Mouse (Mus musculus): ENCODE data around the gene 6430628N08Rik. TPM values are rescaled to one million over a fixed set of nuclear protein-coding genes. Genes with fewer than 3 reads are reported as not detected.
A peak's percentile ranks its signal among the peaks of the same experiment; 100 is the strongest.

Gene 6430628N08Rik
- polyA plus RNA-seq, 1 experiment from 2014 or later, result not detected

GRCm38 (mm10) chr4:115885846-115886245, 4.6 kb upstream of the 6430628N08Rik start:
- Histone ChIP-seq H3K4me1 (replicated peaks) (no peaks in the 10 kb centered on the region), H3K27ac (replicated peaks) (no peak overlapping the region), H3K36me3 (replicated peaks) (no peaks in the 10 kb centered on the region), H3K9ac (no peak overlapping the region), H3K4me2 (no peak overlapping the region), H3K4me3 (replicated peaks) (no peak overlapping the region), H3K9me3 (replicated peaks) (no peaks in the 10 kb centered on the region), H3K27me3 (peaks cover 42% of the 10 kb centered on the region)
- ATAC-seq (ENCODE audit: insufficient read depth), result no peak
- WGBS (ENCODE audit: insufficient replicate concordance), result 52% methylated on average over 3 of the region's 3 CpGs

GRCm38 (mm10) chr4:115886875-115887274, 3.6 kb upstream of the 6430628N08Rik start:
- WGBS (ENCODE audit: insufficient replicate concordance), result 30% methylated on average over 1 of the region's 1 CpGs

GRCm38 (mm10) chr4:115890066-115890465, 399 bp upstream of the 6430628N08Rik start:
- Histone ChIP-seq H3K9me3 (replicated peaks) (no peaks in the 10 kb centered on the region), H3K27me3 (peaks cover 75% of the 10 kb centered on the region), H3K27ac (replicated peaks) (no peak overlapping the region), H3K36me3 (replicated peaks) (no peaks in the 10 kb centered on the region), H3K4me3 (replicated peaks) (no peak overlapping the region), H3K9ac (no peak overlapping the region), H3K4me2 (peak overlapping the region; percentile 25), H3K4me1 (replicated peaks) (no peaks in the 10 kb centered on the region)
- WGBS (ENCODE audit: insufficient replicate concordance), result 18% methylated on average over 6 of the region's 6 CpGs
- no peak for ATAC-seq (ENCODE audit: insufficient read depth)

More at GRCm38 (mm10) chr4:115886875-115887274, 3.6 kb upstream of the 6430628N08Rik start:
- Histone ChIP-seq H3K27me3 (peaks cover 53% of the 10 kb centered on the region), H3K36me3 (replicated peaks) (no peaks in the 10 kb centered on the region), H3K4me1 (replicated peaks) (no peaks in the 10 kb centered on the region), H3K9me3 (replicated peaks) (no peaks in the 10 kb centered on the region), H3K27ac (replicated peaks) (no peak overlapping the region), H3K4me2 (no peak overlapping the region), H3K4me3 (replicated peaks) (no peak overlapping the region), H3K9ac (no peak overlapping the region)
- no peak for ATAC-seq (ENCODE audit: insufficient read depth)

DNA sequence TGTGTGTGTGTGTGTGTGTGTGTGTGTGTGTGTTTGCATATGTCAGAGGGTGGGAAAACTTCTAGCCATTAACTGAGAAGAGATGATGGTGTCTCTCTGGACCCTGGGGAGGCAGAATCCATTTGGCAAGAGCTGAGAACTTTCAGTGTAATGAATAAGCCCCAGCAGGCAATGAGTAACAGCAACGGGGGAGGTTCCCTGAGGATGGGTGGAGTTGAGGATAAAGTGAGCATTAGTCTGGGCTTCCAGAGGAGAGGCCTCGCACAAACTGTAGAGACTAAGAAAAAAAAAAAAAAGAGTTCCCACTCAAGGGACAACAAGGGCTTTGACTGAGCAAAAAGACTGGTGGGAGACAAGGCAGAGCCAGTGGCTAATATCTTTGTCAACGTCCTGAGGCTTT, 3.8 kb downstream of the 6430628N08Rik start:
- H3K36me3 ChIP-seq (replicated peaks), result no peaks in the 10 kb centered on the region
- H3K4me1 ChIP-seq (replicated peaks), result no peaks in the 10 kb centered on the region; the same call in 1 of the 2 replicates
- WGBS (ENCODE audit: insufficient replicate concordance), result 26% methylated on average over 3 of the region's 3 CpGs
- no peak overlapping the region for H3K4me3 ChIP-seq (replicated peaks)
- no peak for ATAC-seq (ENCODE audit: insufficient read depth)
- no peak overlapping the region for H3K4me2 ChIP-seq
- H3K9me3 ChIP-seq (replicated peaks), result no peaks in the 10 kb centered on the region
- peaks cover 91% of the 10 kb centered on the region for H3K27me3 ChIP-seq
- no peak overlapping the region for H3K27ac ChIP-seq (replicated peaks)
- H3K9ac ChIP-seq, result no peak overlapping the region

DNA sequence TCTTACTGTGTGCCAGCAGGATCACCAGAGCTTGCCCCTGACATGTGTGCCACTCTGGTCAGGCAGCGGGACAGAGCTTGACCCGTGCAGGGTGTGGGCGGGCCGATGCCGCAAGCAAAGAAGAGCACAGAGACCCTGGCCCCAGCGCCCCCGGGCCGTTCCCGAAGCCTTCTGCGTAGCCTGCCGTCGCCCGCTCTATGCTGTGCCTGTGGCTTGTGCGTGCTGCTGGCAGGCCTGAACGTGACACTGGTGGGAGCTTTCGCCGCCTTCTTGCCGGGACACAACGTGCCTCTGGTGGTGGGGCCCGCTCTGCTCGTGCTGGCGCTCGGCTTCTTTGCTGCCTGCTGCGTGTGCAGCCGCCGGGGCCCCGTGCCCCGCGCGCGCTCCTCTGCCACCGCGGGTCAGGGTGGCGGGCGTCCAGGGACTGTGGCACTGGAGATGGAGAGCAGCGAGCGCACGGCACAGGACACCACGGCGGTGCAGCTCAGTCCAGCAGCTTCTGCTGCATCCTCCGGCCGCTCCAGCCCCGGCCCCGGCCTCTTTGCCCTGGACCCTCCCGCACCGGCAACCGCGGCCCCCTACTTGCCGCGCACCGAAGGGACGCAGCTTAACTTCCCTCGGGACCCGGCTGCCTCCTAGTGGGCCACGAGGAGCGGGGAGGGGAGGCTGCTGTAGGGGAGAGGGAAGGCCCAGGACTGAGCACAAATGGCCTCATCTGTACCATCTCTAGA, 7.6 kb downstream of the 6430628N08Rik start:
- Histone ChIP-seq H3K4me1 (replicated peaks) (no peaks in the 10 kb centered on the region; the same call in 1 of the 2 replicates), H3K9me3 (replicated peaks) (no peaks in the 10 kb centered on the region), H3K9ac (no peak overlapping the region), H3K4me2 (peak overlapping the region; percentile 44), H3K4me3 (replicated peaks) (peak overlapping the region; percentile 21), H3K27me3 (peaks cover 91% of the 10 kb centered on the region), H3K36me3 (replicated peaks) (no peaks in the 10 kb centered on the region), H3K27ac (replicated peaks) (no peak overlapping the region)
- ATAC-seq (ENCODE audit: insufficient read depth), result no peak
- 2% methylated on average over 56 of the region's 56 CpGs for WGBS (ENCODE audit: insufficient replicate concordance)

DNA sequence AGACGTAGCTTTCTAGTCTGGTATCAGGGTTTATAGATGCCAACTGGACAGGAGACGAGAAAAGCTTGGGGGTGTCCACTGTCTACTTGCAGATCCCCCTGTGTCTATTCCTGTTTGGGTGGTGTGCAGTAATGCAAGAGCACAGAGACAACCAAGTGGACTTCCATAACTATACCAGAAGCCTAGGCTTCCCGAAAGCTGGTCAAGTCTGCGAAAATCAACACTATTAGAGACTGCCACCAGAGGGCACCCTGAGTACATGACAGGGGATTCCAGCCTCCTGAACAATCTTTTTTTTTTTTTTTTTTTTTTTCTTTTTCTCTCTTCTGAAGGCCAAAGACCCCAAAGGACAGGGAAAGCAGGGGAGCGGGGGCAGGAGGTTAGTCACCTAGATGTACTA, 12.4 kb downstream of the 6430628N08Rik start:
- H3K9ac ChIP-seq, result no peak overlapping the region
- 19% methylated on average over 5 of the region's 5 CpGs for WGBS (ENCODE audit: insufficient replicate concordance)
- H3K27me3 ChIP-seq, result peaks cover 95% of the 10 kb centered on the region
- H3K4me1 ChIP-seq (replicated peaks), result no peaks in the 10 kb centered on the region; the same call in 1 of the 2 replicates
- no peak overlapping the region for H3K4me3 ChIP-seq (replicated peaks)
- no peaks in the 10 kb centered on the region for H3K9me3 ChIP-seq (replicated peaks)
- H3K4me2 ChIP-seq, result no peak overlapping the region
- H3K36me3 ChIP-seq (replicated peaks), result no peaks in the 10 kb centered on the region
- H3K27ac ChIP-seq (replicated peaks), result no peak overlapping the region
- no peak for ATAC-seq (ENCODE audit: insufficient read depth)

DNA sequence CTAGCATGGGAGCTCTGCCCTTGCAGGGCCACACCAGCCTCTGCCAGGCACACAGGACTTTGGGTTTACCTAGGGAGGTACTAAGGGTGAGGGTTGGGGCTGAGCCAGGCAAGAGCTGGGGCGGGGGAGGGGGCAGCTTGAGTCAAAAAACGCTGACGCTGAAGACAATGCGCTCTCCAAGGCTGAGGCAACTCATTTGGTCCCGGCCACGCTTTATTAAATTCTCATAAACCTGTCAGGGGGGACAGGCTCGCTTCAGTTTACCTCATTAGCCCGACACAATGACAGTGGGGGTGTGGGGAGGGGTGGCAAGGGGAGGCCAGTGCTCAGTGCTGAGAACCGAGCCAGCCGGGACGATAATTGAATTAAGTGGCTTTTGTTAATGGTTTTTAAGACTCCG, 13.9 kb downstream of the 6430628N08Rik start:
- H3K4me1 ChIP-seq (replicated peaks), result no peaks in the 10 kb centered on the region
- H3K27me3 ChIP-seq, result peaks cover 95% of the 10 kb centered on the region
- no peak overlapping the region for H3K27ac ChIP-seq (replicated peaks)
- no peak overlapping the region for H3K4me2 ChIP-seq
- H3K4me3 ChIP-seq (replicated peaks), result no peak overlapping the region
- no peak overlapping the region for H3K9ac ChIP-seq
- ATAC-seq (ENCODE audit: insufficient read depth), result no peak
- H3K36me3 ChIP-seq (replicated peaks), result no peaks in the 10 kb centered on the region
- H3K9me3 ChIP-seq (replicated peaks), result no peaks in the 10 kb centered on the region
- 27% methylated on average over 12 of the region's 12 CpGs for WGBS (ENCODE audit: insufficient replicate concordance)

GRCm38 (mm10) chr4:115905701-115906100, 15.2 kb downstream of the 6430628N08Rik start:
- Histone ChIP-seq H3K4me1 (replicated peaks) (no peaks in the 10 kb centered on the region), H3K9ac (no peak overlapping the region)
- WGBS (ENCODE audit: insufficient replicate concordance), result 13% methylated on average over 7 of the region's 7 CpGs

DNA sequence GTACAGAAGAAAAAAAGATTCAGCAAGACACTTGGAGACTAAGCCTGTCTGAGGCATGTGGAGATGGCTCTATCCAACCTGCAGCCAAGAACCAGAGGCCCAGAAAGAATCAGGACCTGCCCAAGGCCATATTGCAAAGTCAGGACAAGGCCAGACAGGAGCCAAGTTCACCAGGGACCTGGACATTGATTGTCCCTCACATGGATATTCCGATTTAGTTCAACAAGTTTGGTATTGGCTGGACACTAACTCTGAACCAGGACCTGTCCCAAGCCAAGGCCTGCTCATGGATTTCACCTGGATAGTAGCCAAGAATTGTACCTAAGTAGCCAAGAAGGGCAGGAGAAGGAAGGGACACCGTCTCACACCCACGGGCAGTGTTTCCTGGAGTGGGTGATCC, 16.3 kb downstream of the 6430628N08Rik start:
- Histone ChIP-seq H3K4me2 (no peak overlapping the region), H3K4me3 (replicated peaks) (no peak overlapping the region), H3K27ac (replicated peaks) (no peak overlapping the region), H3K27me3 (peaks cover 88% of the 10 kb centered on the region), H3K4me1 (replicated peaks) (no peaks in the 10 kb centered on the region), H3K36me3 (replicated peaks) (no peaks in the 10 kb centered on the region), H3K9ac (no peak overlapping the region), H3K9me3 (replicated peaks) (no peaks in the 10 kb centered on the region)
- no peak for ATAC-seq (ENCODE audit: insufficient read depth)
- 61% methylated on average over 3 of the region's 3 CpGs for WGBS (ENCODE audit: insufficient replicate concordance)

More at GRCm38 (mm10) chr4:115905701-115906100, 15.2 kb downstream of the 6430628N08Rik start:
- H3K27me3 ChIP-seq, result peaks cover 89% of the 10 kb centered on the region
- ATAC-seq (ENCODE audit: insufficient read depth), result no peak
- no peak overlapping the region for H3K4me3 ChIP-seq (replicated peaks)
- no peaks in the 10 kb centered on the region for H3K36me3 ChIP-seq (replicated peaks)
- no peak overlapping the region for H3K27ac ChIP-seq (replicated peaks)
- H3K9me3 ChIP-seq (replicated peaks), result no peaks in the 10 kb centered on the region
- H3K4me2 ChIP-seq, result no peak overlapping the region

GRCm38 (mm10) chr4:115907994-115908393, 17.5 kb downstream of the 6430628N08Rik start:
- H3K9ac ChIP-seq, result no peak overlapping the region
- H3K36me3 ChIP-seq (replicated peaks), result no peaks in the 10 kb centered on the region
- H3K4me2 ChIP-seq, result no peak overlapping the region
- H3K27me3 ChIP-seq, result peaks cover 86% of the 10 kb centered on the region
- no peaks in the 10 kb centered on the region for H3K4me1 ChIP-seq (replicated peaks)
- WGBS (ENCODE audit: insufficient replicate concordance), result 11% methylated on average over 1 of the region's 1 CpGs
- no peak overlapping the region for H3K4me3 ChIP-seq (replicated peaks)
- no peaks in the 10 kb centered on the region for H3K9me3 ChIP-seq (replicated peaks)
- H3K27ac ChIP-seq (replicated peaks), result no peak overlapping the region
- ATAC-seq (ENCODE audit: insufficient read depth), result no peak

- H3K4me1 ChIP-seq (replicated peaks), result no peaks in the 10 kb centered on the region
- H3K27me3 ChIP-seq, result peaks cover 85% of the 10 kb centered on the region
- H3K4me3 ChIP-seq (replicated peaks), result no peak overlapping the region
- H3K4me2 ChIP-seq, result no peak overlapping the region
- H3K9ac ChIP-seq, result no peak overlapping the region
- 23% methylated on average over 7 of the region's 7 CpGs for WGBS (ENCODE audit: insufficient replicate concordance)
- no peak overlapping the region for H3K27ac ChIP-seq (replicated peaks)
- no peaks in the 10 kb centered on the region for H3K9me3 ChIP-seq (replicated peaks)
- ATAC-seq (ENCODE audit: insufficient read depth), result no peak
- no peaks in the 10 kb centered on the region for H3K36me3 ChIP-seq (replicated peaks)
Measured at GRCm38 (mm10) chr4:115908641-115909040, 18.2 kb downstream of the 6430628N08Rik start.

DNA sequence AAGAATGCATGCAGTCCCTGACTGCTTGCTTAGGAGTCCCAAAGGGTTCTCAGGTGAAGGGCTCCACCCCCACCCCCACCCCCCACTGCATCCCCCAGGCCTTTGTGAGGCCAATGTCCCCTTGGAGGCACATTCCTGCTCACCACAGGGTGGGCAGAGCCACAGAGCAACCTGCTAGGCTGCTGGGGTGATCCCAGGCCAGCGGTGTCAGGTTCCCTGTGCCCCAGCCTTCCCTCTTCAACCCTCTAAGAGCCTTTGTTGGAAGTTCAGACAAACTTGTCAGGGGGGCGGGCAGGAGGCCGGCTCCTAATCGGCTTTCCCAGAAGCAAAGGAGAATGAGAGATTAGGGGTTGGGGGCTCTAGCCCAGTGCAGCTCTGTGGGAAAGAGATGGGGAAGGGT, 21.1 kb downstream of the 6430628N08Rik start:
- H3K27me3 ChIP-seq, result peaks cover 57% of the 10 kb centered on the region
- H3K4me2 ChIP-seq, result no peak overlapping the region
- 26% methylated on average over 4 of the region's 4 CpGs for WGBS (ENCODE audit: insufficient replicate concordance)
- no peak overlapping the region for H3K27ac ChIP-seq (replicated peaks)
- no peak for ATAC-seq (ENCODE audit: insufficient read depth)
- no peak overlapping the region for H3K9ac ChIP-seq
- no peaks in the 10 kb centered on the region for H3K4me1 ChIP-seq (replicated peaks)
- H3K9me3 ChIP-seq (replicated peaks), result no peaks in the 10 kb centered on the region
- no peak overlapping the region for H3K4me3 ChIP-seq (replicated peaks)
- no peaks in the 10 kb centered on the region for H3K36me3 ChIP-seq (replicated peaks)
